Mouse (Mus musculus): ENCODE results near the gene Vps13d. TPM values are rescaled to one million over a fixed set of nuclear protein-coding genes. Genes with fewer than 3 reads are reported as not detected.

Vps13d gene
- total and polyA plus RNA-seq, 2 experiments from 2014 or later, result 9.0 to 42.6 TPM

DNA sequence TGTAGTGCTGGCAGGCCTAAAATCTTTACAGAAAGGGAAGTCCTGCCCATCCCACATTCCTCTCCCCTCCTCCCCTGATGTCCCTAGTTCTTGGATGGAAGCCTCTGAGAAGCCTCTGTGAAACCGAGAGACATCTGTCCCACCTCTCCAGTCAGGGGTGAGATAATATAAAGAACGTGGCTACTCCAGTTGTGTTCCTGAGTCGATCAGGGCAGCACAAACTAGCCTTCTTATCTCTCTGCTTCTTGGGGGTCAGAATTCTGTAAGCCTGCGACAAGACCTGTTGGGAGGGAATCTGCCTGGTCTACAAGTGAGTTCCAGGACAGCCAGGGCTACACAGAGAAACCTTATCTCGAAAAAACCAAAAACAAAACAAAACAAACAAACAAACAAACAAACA, 251.5 kb downstream of the Vps13d start:
- Histone ChIP-seq H3K9me3 (replicated peaks; ENCODE audit: control insufficient read depth, low read length) (no peaks in the 10 kb centered on the region), H3K27me3 (ENCODE audit: control insufficient read depth, insufficient read depth, low read length) (no peaks in the 10 kb centered on the region), H3K4me1 (ENCODE audit: control insufficient read depth, insufficient read depth) (peaks cover 17% of the 10 kb centered on the region), H3K36me3 (replicated peaks; ENCODE audit: control insufficient read depth, insufficient read depth, low read length) (no peaks in the 10 kb centered on the region), H3K27ac (ENCODE audit: low read depth) (no peak overlapping the region), H3K4me3 (ENCODE audit: low read depth, low read length) (no peak overlapping the region), H3K9ac (replicated peaks; ENCODE audit: low read depth, low read length) (no peak overlapping the region), H3K4me2 (ENCODE audit: low read depth, low read length) (no peak overlapping the region)
- DNase-seq (ENCODE audit: low spot score) (no peak), ATAC-seq (ENCODE audit: insufficient read depth, low read depth) (no peak)
- TF ChIP-seq CTCF (IDR thresholded peaks at IDR 0.05; ENCODE audit: low read depth) (no peak), EP300 (IDR thresholded peaks at IDR 0.05; ENCODE audit: low read depth) (no peak)
- 45% methylated on average over 5 of the region's 5 CpGs for WGBS

DNA sequence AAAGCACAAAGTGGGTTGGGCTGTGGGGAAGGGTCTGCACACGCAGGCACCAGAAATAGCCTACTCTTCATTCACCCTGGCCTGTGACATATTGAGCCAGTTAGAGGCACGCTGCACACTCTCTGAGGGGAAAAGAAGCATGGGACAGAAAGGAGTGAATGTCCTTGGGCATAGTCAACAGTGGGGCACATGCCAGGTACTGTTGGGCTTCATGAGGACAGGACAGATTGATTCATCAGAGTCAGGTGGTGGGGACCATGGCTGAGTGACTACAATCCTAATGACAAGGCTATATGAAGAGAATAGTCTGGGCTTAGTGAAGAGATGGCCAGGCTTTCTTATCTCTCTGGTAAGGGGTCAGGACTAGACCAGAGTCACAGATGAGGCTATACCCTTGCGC, 252.4 kb downstream of the Vps13d start:
- DNase-seq (ENCODE audit: low spot score) (no peak), ATAC-seq (ENCODE audit: insufficient read depth, low read depth) (no peak)
- H3K9ac ChIP-seq (replicated peaks; ENCODE audit: low read depth, low read length), result no peak overlapping the region
- H3K4me2 ChIP-seq (ENCODE audit: low read depth, low read length), result no peak overlapping the region
- no peaks in the 10 kb centered on the region for H3K9me3 ChIP-seq (replicated peaks; ENCODE audit: control insufficient read depth, low read length)
- no peak overlapping the region for H3K4me3 ChIP-seq (ENCODE audit: low read depth, low read length)
- H3K4me1 ChIP-seq (ENCODE audit: control insufficient read depth, insufficient read depth), result peaks cover 9% of the 10 kb centered on the region
- whole genome bisulfite sequencing, result 89% methylated on average over 3 of the region's 3 CpGs
- no peaks in the 10 kb centered on the region for H3K27me3 ChIP-seq (ENCODE audit: control insufficient read depth, insufficient read depth, low read length)
- TF ChIP-seq EP300 (IDR thresholded peaks at IDR 0.05; ENCODE audit: low read depth), result no peak
- TF ChIP-seq CTCF (IDR thresholded peaks at IDR 0.05; ENCODE audit: low read depth), result no peak
- no peak overlapping the region for H3K27ac ChIP-seq (ENCODE audit: low read depth)
- H3K36me3 ChIP-seq (replicated peaks; ENCODE audit: control insufficient read depth, insufficient read depth, low read length), result no peaks in the 10 kb centered on the region

DNA sequence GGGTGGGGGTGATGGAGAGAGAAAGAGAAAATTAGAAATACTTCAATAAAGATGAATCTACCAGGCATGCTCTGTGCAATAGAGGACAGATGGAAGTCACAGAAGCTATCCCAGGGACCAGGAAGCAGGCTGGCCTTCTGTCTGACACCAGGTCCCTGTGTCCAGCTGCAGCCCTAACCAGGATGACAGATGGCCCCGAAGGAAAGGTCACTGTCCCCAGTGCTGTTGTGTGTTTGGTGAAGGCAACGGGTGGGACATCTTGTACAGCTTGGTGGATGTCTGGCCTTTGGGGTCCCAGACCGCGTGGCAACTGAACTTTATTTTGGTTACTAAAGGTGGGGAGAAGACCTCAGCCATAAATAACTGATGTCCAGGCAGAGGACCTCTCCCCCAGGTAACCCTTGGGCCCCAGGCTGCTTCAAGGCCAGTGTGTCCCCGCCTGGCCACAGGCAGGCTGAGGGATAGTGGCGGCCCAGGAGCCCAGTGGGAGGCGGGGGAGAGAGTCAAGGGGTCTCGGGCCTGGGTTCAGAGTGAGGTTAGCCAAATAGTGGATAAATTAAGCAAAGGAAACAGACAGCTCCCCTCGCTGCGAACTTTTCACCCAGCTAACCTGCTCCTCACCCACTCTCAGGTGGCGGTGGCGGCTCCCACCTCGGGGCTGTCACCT, 253.9 kb downstream of the Vps13d start:
- DNase-seq (ENCODE audit: low spot score) (no peak), ATAC-seq (ENCODE audit: insufficient read depth, low read depth) (no peak)
- no peak overlapping the region for H3K9ac ChIP-seq (replicated peaks; ENCODE audit: low read depth, low read length)
- no peak overlapping the region for H3K27ac ChIP-seq (ENCODE audit: low read depth)
- H3K4me2 ChIP-seq (ENCODE audit: low read depth, low read length), result no peak overlapping the region
- TF ChIP-seq EP300 (IDR thresholded peaks at IDR 0.05; ENCODE audit: low read depth), result no peak
- no peak for TF ChIP-seq CTCF (IDR thresholded peaks at IDR 0.05; ENCODE audit: low read depth)
- peaks cover 7% of the 10 kb centered on the region; the same call in 1 of the 2 replicates for H3K4me1 ChIP-seq (ENCODE audit: control insufficient read depth, insufficient read depth)
- no peaks in the 10 kb centered on the region for H3K27me3 ChIP-seq (ENCODE audit: control insufficient read depth, insufficient read depth, low read length)
- 67% methylated on average over 13 of the region's 13 CpGs for WGBS
- H3K36me3 ChIP-seq (replicated peaks; ENCODE audit: control insufficient read depth, insufficient read depth, low read length), result no peaks in the 10 kb centered on the region
- H3K9me3 ChIP-seq (replicated peaks; ENCODE audit: control insufficient read depth, low read length), result no peaks in the 10 kb centered on the region
- H3K4me3 ChIP-seq (ENCODE audit: low read depth, low read length), result no peak overlapping the region

- H3K4me3 ChIP-seq (ENCODE audit: low read depth, low read length), result no peak overlapping the region
- no peak overlapping the region for H3K27ac ChIP-seq (ENCODE audit: low read depth)
- ATAC-seq (ENCODE audit: insufficient read depth, low read depth), result peak; percentile 46; the same call in 1 of the 2 replicates
- H3K36me3 ChIP-seq (replicated peaks; ENCODE audit: control insufficient read depth, insufficient read depth, low read length), result no peaks in the 10 kb centered on the region
- H3K4me1 ChIP-seq (ENCODE audit: control insufficient read depth, insufficient read depth), result peaks cover 7% of the 10 kb centered on the region; the same call in 1 of the 2 replicates
- H3K9me3 ChIP-seq (replicated peaks; ENCODE audit: control insufficient read depth, low read length), result no peaks in the 10 kb centered on the region
- H3K27me3 ChIP-seq (ENCODE audit: control insufficient read depth, insufficient read depth, low read length), result no peaks in the 10 kb centered on the region
- DNase-seq (ENCODE audit: low spot score), result no peak
- 71% methylated on average over 4 of the region's 4 CpGs for WGBS
- no peak overlapping the region for H3K4me2 ChIP-seq (ENCODE audit: low read depth, low read length)
- TF ChIP-seq EP300 (IDR thresholded peaks at IDR 0.05; ENCODE audit: low read depth) (no peak), CTCF (IDR thresholded peaks at IDR 0.05; ENCODE audit: low read depth) (no peak)
- H3K9ac ChIP-seq (replicated peaks; ENCODE audit: low read depth, low read length), result no peak overlapping the region; the same call in 1 of the 2 replicates
Observed at GRCm38 (mm10) chr4:144939847-144940411, 254.9 kb downstream of the Vps13d start.

GRCm38 (mm10) chr4:144936563-144937154, 258.1 kb downstream of the Vps13d start:
- TF ChIP-seq CTCF (IDR thresholded peaks at IDR 0.05; ENCODE audit: low read depth), result no peak
- TF ChIP-seq EP300 (IDR thresholded peaks at IDR 0.05; ENCODE audit: low read depth), result no peak
- WGBS, result 86% methylated on average over 3 of the region's 3 CpGs

More at GRCm38 (mm10) chr4:144936563-144937154, 258.1 kb downstream of the Vps13d start:
- Histone ChIP-seq H3K27ac (ENCODE audit: low read depth) (no peak overlapping the region), H3K36me3 (replicated peaks; ENCODE audit: control insufficient read depth, insufficient read depth, low read length) (no peaks in the 10 kb centered on the region), H3K27me3 (ENCODE audit: control insufficient read depth, insufficient read depth, low read length) (no peaks in the 10 kb centered on the region), H3K9ac (replicated peaks; ENCODE audit: low read depth, low read length) (no peak overlapping the region), H3K4me1 (ENCODE audit: control insufficient read depth, insufficient read depth) (peaks cover 7% of the 10 kb centered on the region; the same call in 1 of the 2 replicates), H3K4me2 (ENCODE audit: low read depth, low read length) (no peak overlapping the region), H3K4me3 (ENCODE audit: low read depth, low read length) (no peak overlapping the region), H3K9me3 (replicated peaks; ENCODE audit: control insufficient read depth, low read length) (no peaks in the 10 kb centered on the region)
- DNase-seq (ENCODE audit: low spot score), result no peak
- ATAC-seq (ENCODE audit: insufficient read depth, low read depth), result no peak
